Mouse (Mus musculus) heart, embryonic 16.5 days (tissue): ENCODE measurements around the gene Ryr3. TPM values are rescaled to one million over a fixed set of nuclear protein-coding genes. Genes with fewer than 3 reads are reported as not detected.
A peak's percentile ranks its signal among the peaks of the same experiment; 100 is the strongest.

Source experiments
- ATAC-seq: fragments of 200-750 bp; cut with Nextera tagmentation; replicated peaks from 2 replicates; pipeline ENCODE4 v1.8.0; 2017; ENCODE audit warnings: moderate number of reproducible peaks; ENCODE audit not compliant: insufficient read depth, low FRiP score; ENCODE audit errors: extremely low read depth
- H3K27ac ChIP-seq: fragments of 300-500 bp; sonication (generic); 2 replicates; pipeline ENCODE4 v1.5.1; 2014; ENCODE audit warnings: mild to moderate bottlenecking, low read length, control low read depth, moderate library complexity
- H3K27me3 ChIP-seq: fragments of 300-500 bp; sonication (generic); 2 replicates; pipeline ENCODE4 v1.6.1; 2014; ENCODE audit warnings: low read length, mixed read lengths; ENCODE audit not compliant: control insufficient read depth, insufficient read depth
- H3K36me3 ChIP-seq: fragments of 300-500 bp; sonication (generic); 2 replicates; pipeline ENCODE4 v1.6.1; 2014; ENCODE audit not compliant: control insufficient read depth, insufficient read depth
- H3K4me1 ChIP-seq: fragments of 300-500 bp; sonication (generic); 2 replicates; pipeline ENCODE4 v1.6.1; 2014; ENCODE audit warnings: low read length, mixed read lengths; ENCODE audit not compliant: control insufficient read depth, insufficient read depth
- H3K4me2 ChIP-seq: fragments of 300-500 bp; sonication (generic); 2 replicates; pipeline ENCODE4 v1.6.1; 2014; ENCODE audit warnings: low read depth, mild to moderate bottlenecking, control low read depth, low read length
- H3K4me3 ChIP-seq: fragments of 300-500 bp; sonication (generic); 2 replicates; pipeline ENCODE4 v1.5.1; 2014; ENCODE audit warnings: mild to moderate bottlenecking, control low read depth, low read length
- H3K9ac ChIP-seq: fragments of 300-500 bp; sonication (generic); 2 replicates; pipeline ENCODE4 v1.6.1; 2014; ENCODE audit warnings: low read length, control low read depth
- H3K9me3 ChIP-seq: fragments of 300-500 bp; sonication (generic); replicated peaks from 2 replicates; pipeline ENCODE4 v1.6.1; 2016; ENCODE audit warnings: low read length; ENCODE audit not compliant: control insufficient read depth
- WGBS: fragments of 180-500 bp; shearing (Covaris S2); extraction: QIAGEN DNeasy Blood & Tissue Kit; methylation state at CpG from one replicate; pipeline ENCODE4 v1.1.7; 2014; 5-methylcytosine and 5-hydroxymethylcytosine counted together
- polyA plus RNA-seq: library from polyadenylated mRNA; unstranded; fragments of >200 nt; fragmentation: Nextera tagmentation; extraction: Ambion mirVana; gene quantifications from 2 replicates; pipeline ENCODE4 v1.2.1, GENCODE M21; 2015

The Ryr3 gene
- polyA plus RNA-seq, 1 experiment from 2014 or later, result 2.7 TPM

DNA sequence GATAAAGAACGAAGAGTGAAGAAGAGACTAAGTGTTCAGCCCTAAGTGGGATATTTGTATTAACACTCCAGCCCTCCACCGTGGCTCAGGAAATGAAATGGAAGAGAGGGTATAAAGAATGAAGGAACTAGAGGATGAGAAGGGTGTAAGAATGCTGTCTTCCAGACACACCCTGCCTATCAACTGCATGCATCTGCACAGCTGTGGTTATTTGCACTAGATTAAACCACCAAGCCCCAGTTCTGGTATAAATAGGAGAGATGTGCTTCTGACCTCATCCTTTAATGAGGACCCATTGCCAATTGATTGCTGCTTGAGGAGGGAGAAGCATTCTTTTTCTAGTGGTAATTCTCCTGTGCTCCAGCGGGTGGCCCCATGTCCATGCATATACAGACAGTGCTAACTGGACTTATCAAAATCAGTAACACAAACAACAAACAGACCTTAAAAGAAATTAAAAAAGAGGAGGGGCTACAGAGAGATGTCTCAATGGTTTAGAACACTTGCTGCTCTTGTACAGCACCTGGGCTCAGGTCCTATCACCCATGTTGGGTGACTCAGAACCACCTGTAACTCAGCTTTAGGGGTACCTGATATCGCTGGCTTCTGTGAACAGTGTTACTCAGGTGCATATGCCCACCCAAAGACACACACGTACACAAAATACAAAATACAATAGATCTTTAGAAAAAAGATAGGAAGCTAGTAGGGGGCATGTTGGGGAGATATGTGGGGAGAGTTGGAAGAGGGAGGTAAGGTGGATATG lies 404.1 kb downstream of the Ryr3 start:
- no peak for ATAC-seq
- Histone ChIP-seq H3K9me3 (no peaks in the 10 kb centered on the region), H3K4me1 (no peaks in the 10 kb centered on the region), H3K36me3 (no peaks in the 10 kb centered on the region), H3K4me3 (no peak overlapping the region), H3K27me3 (no peaks in the 10 kb centered on the region), H3K9ac (no peak overlapping the region), H3K27ac (no peak overlapping the region), H3K4me2 (no peak overlapping the region)
- WGBS, result 71% methylated on average over 5 of the region's 5 CpGs

GRCm38 (mm10) chr2:112806015-112806414 lies 410.9 kb downstream of the Ryr3 start:
- Histone ChIP-seq H3K27ac (no peak overlapping the region), H3K36me3 (no peaks in the 10 kb centered on the region), H3K9me3 (no peaks in the 10 kb centered on the region), H3K4me1 (no peaks in the 10 kb centered on the region), H3K4me3 (no peak overlapping the region), H3K27me3 (no peaks in the 10 kb centered on the region), H3K4me2 (no peak overlapping the region), H3K9ac (no peak overlapping the region)
- WGBS, result 51% methylated on average over 2 of the region's 2 CpGs
- ATAC-seq, result no peak

GRCm38 (mm10) chr2:112799995-112800353 lies 416.9 kb downstream of the Ryr3 start:
- Histone ChIP-seq H3K9ac (no peak overlapping the region), H3K9me3 (no peaks in the 10 kb centered on the region), H3K27me3 (no peaks in the 10 kb centered on the region), H3K4me3 (no peak overlapping the region), H3K4me1 (no peaks in the 10 kb centered on the region), H3K27ac (no peak overlapping the region), H3K36me3 (no peaks in the 10 kb centered on the region), H3K4me2 (peak overlapping the region; percentile 39; the same call in 1 of the 2 replicates)
- WGBS, result 11% methylated on average over 8 of the region's 8 CpGs
- no peak for ATAC-seq

DNA sequence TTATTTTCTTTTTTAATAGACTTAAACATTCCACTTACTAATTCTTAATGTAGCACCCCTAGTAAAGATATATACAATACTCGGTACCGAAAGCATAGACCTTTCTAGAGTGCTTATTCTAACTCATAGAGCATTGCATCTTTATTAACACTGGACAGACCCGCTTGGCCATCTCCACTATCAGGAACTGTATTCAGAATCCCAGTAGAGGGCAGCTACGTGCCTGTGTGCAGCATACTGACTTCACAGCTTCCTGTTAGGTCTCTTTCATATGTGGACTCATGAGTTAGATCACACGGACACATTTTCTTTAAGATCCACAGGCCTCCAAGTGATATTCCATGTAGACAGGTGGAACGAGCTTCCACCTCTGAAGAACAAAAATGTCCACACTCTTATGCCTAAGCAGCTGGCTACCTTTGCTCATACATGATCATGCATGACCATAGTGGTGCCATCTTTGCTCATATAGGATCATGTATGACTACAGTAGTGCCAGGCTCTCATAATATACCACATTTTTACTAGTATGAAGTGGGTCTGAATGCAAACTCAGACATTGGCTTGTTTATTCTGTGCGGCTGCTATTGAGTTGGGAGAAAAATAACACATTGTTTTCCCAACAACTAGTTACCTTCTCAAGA lies 417.4 kb downstream of the Ryr3 start:
- Histone ChIP-seq H3K4me3 (no peak overlapping the region), H3K27ac (no peak overlapping the region), H3K4me1 (no peaks in the 10 kb centered on the region), H3K36me3 (no peaks in the 10 kb centered on the region), H3K27me3 (no peaks in the 10 kb centered on the region), H3K9ac (no peak overlapping the region), H3K4me2 (no peak overlapping the region), H3K9me3 (no peaks in the 10 kb centered on the region)
- 74% methylated on average over 7 of the region's 7 CpGs for WGBS
- no peak for ATAC-seq

- Histone ChIP-seq H3K36me3 (no peaks in the 10 kb centered on the region), H3K27me3 (no peaks in the 10 kb centered on the region), H3K4me1 (no peaks in the 10 kb centered on the region), H3K9me3 (no peaks in the 10 kb centered on the region), H3K4me2 (no peak overlapping the region), H3K4me3 (no peak overlapping the region), H3K27ac (no peak overlapping the region), H3K9ac (no peak overlapping the region)
- ATAC-seq, result no peak
- WGBS, result 43% methylated on average over 2 of the region's 2 CpGs
These were observed 435.3 kb downstream of the Ryr3 start for GRCm38 (mm10) chr2:112781631-112782030.

DNA sequence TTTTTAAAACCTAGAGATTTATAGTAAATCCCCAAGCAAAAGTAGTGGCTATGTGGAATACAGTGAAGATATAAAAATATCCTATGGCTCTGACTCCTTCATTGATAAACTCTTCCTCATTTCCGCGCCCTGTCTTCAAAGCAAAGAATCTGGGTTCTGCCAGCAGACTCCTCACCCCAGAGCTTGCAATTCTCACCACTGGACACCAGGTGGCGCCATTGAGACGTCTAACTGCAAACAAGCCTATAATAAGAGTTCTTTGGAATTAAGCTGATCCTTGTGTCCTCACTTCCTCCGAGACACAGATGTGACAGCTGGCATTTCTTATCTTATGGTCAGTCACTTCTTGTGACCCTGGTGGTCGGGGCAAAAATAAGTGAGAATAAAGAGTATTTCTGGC lies 442.1 kb downstream of the Ryr3 start:
- Histone ChIP-seq H3K9ac (no peak overlapping the region), H3K9me3 (no peaks in the 10 kb centered on the region), H3K36me3 (no peaks in the 10 kb centered on the region), H3K4me1 (no peaks in the 10 kb centered on the region), H3K27ac (no peak overlapping the region), H3K4me2 (no peak overlapping the region), H3K4me3 (no peak overlapping the region), H3K27me3 (no peaks in the 10 kb centered on the region)
- ATAC-seq, result no peak
- 19% methylated on average over 6 of the region's 6 CpGs for WGBS

GRCm38 (mm10) chr2:112767665-112768064 lies 449.2 kb downstream of the Ryr3 start:
- no peak for ATAC-seq
- Histone ChIP-seq H3K4me2 (no peak overlapping the region), H3K36me3 (no peaks in the 10 kb centered on the region), H3K9me3 (no peaks in the 10 kb centered on the region), H3K9ac (no peak overlapping the region), H3K27ac (no peak overlapping the region), H3K27me3 (no peaks in the 10 kb centered on the region), H3K4me3 (no peak overlapping the region), H3K4me1 (no peaks in the 10 kb centered on the region)
- 68% methylated on average over 5 of the region's 5 CpGs for WGBS

- no peaks in the 10 kb centered on the region for H3K27me3 ChIP-seq
- 47% methylated on average over 5 of the region's 5 CpGs for WGBS
- no peaks in the 10 kb centered on the region for H3K4me1 ChIP-seq
- no peaks in the 10 kb centered on the region for H3K36me3 ChIP-seq
- H3K9me3 ChIP-seq, result no peaks in the 10 kb centered on the region
- ATAC-seq, result no peak
- no peak overlapping the region for H3K4me3 ChIP-seq
- no peak overlapping the region for H3K9ac ChIP-seq
- H3K4me2 ChIP-seq, result no peak overlapping the region
- H3K27ac ChIP-seq, result no peak overlapping the region
These were observed 451.9 kb downstream of the Ryr3 start for GRCm38 (mm10) chr2:112765046-112765445.

DNA sequence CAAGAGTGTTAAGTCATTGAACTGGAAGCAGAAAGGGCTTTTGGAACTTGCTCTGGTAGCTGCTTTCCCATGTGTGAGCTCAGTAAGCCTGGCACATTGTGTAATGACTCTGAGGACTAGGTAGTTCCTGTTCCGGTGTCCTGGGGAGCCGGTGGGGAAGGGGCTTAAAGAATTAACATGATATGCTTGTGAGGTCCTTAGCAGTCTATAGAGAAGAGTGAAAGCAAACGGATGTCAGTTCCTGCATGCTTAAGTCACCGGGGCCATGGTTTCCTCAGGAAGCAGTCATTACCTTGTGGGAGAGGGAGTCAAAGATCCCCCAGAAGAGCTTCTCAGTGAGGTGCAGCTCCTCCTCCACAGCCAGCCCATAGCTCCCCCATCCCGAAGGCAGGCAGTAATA lies 452.6 kb downstream of the Ryr3 start:
- Histone ChIP-seq H3K4me3 (no peak overlapping the region), H3K27ac (no peak overlapping the region), H3K4me1 (no peaks in the 10 kb centered on the region), H3K9ac (no peak overlapping the region), H3K4me2 (no peak overlapping the region), H3K36me3 (no peaks in the 10 kb centered on the region), H3K9me3 (no peaks in the 10 kb centered on the region), H3K27me3 (no peaks in the 10 kb centered on the region)
- 53% methylated on average over 5 of the region's 5 CpGs for WGBS
- no peak for ATAC-seq
